Mouse (Mus musculus) bone marrow macrophage, adult 2 months (primary cell): ENCODE measurements around the gene Hfe2.
"Not testable (repeated sequence)": the region's sequence is repeated elsewhere in the genome, so short reads cannot be mapped to it uniquely, and the experiment has no call there.

Source experiments
- CTCF ChIP-seq: IDR thresholded peaks from 2 replicates; pipeline ENCODE4 v1.5.1; 2012; ENCODE audit warnings: low read depth, mild to moderate bottlenecking, low read length, moderate library complexity
- POLR2A ChIP-seq: IDR thresholded peaks from 2 replicates; pipeline ENCODE4 v1.6.1; 2012; ENCODE audit warnings: mild to moderate bottlenecking, low read depth, low read length, borderline replicate concordance

DNA sequence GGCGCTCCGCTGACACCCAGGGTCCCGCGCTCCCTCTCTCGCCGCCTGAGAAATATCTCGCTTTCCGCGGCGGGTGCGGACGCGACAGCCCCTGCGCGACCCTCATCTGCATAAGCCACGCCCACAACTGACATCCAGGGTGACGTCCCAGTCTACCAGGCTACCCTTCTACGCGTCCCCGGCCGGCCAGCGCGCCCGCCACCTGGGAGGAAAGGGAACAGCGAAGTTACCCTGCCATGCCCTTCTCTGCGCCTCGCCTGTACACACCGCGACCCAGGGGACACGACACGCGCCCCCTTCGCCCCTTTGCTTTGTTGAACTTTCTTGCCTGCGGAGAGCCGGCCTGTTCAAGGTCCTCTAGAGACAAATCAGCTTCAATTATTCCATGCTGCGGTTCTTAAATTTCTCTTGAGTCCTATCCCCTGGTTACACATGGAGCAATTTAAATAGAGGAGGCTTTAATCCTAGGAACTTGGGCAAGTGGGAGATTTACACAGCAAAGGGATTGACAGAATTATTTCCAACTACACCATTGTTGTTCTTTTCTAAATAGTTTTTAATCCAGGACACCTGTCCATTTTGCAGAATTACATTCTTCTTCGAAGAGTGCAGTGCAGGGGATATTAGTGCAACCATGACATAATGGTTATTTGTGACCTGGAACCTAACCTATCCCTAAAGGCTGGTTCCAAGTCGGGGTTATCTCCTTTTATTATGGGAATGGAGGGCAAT, 38.0 kb upstream of the Hfe2 start:
- not testable (repeated sequence) for TF ChIP-seq CTCF, POLR2A
